Mouse (Mus musculus) B cell, adult 2 months (primary cell): ENCODE measurements around the gene Zfp956.
"Not testable (repeated sequence)": the region's sequence is repeated elsewhere in the genome, so short reads cannot be mapped to it uniquely, and the experiment has no call there.

Experiments used
- DNase-seq, 2 experiments: peaks; one replicate each; pipeline ENCODE4 v3.0.0; 2022

Gene Zfp956

GRCm38 (mm10) chr6:47953191-47953726 is at the start of gene Zfp956:
Gene Zfp956, plus strand, starts transcription at chr6:47953390.
- peak; percentile 93 to 95 for DNase-seq

- no peak for DNase-seq
Measured at GRCm38 (mm10) chr6:47903587-47903986, 49.6 kb upstream of the Zfp956 start.

GRCm38 (mm10) chr6:47904361-47904760 is 48.8 kb upstream of the Zfp956 start:
- no peak for DNase-seq

- DNase-seq: no peak
Measured at GRCm38 (mm10) chr6:47904917-47905695, 48.1 kb upstream of the Zfp956 start.

GRCm38 (mm10) chr6:47906326-47906725 is 46.9 kb upstream of the Zfp956 start:
- no peak for DNase-seq

GRCm38 (mm10) chr6:47909007-47909406 is 44.2 kb upstream of the Zfp956 start:
- no peak for DNase-seq

GRCm38 (mm10) chr6:47911650-47912049 is 41.5 kb upstream of the Zfp956 start:
- no peak for DNase-seq

GRCm38 (mm10) chr6:47912991-47913390 is 40.2 kb upstream of the Zfp956 start:
- no peak for DNase-seq

GRCm38 (mm10) chr6:47917051-47917450 is 36.1 kb upstream of the Zfp956 start:
- DNase-seq: no peak

- DNase-seq: no peak
Measured at GRCm38 (mm10) chr6:47918768-47919274, 34.4 kb upstream of the Zfp956 start.

GRCm38 (mm10) chr6:47919646-47920446 is 33.3 kb upstream of the Zfp956 start:
- DNase-seq: no peak

GRCm38 (mm10) chr6:47920447-47921340 is 32.5 kb upstream of the Zfp956 start, which contains the start of gene Zfp212:
Gene Zfp212, plus strand, starts transcription at chr6:47920476.
- peak; percentile 87 to 88 for DNase-seq

GRCm38 (mm10) chr6:47942461-47942860 is 10.7 kb upstream of the Zfp956 start:
- DNase-seq: no peak

- peak; percentile 69 to 73 for DNase-seq
Measured at GRCm38 (mm10) chr6:47943021-47943691, 10.0 kb upstream of the Zfp956 start.

- DNase-seq: no peak
Measured at GRCm38 (mm10) chr6:47943721-47944120, 9.5 kb upstream of the Zfp956 start.

- DNase-seq: no peak
Measured at GRCm38 (mm10) chr6:47947388-47947787, 5.8 kb upstream of the Zfp956 start.

GRCm38 (mm10) chr6:47954425-47954824 is 1.2 kb downstream of the Zfp956 start:
- DNase-seq: no peak

GRCm38 (mm10) chr6:47957816-47958215 is 4.6 kb downstream of the Zfp956 start:
- no peak for DNase-seq

- DNase-seq: no peak
Measured at GRCm38 (mm10) chr6:47960685-47961421, 7.7 kb downstream of the Zfp956 start.

GRCm38 (mm10) chr6:47963051-47963450 is 9.9 kb downstream of the Zfp956 start:
- no peak for DNase-seq

- not testable (repeated sequence) for DNase-seq
Measured at GRCm38 (mm10) chr6:47968166-47968565, 15.0 kb downstream of the Zfp956 start.
